Mouse (Mus musculus): ENCODE results near the gene Adarb1. TPM values are rescaled to one million over a fixed set of nuclear protein-coding genes. Genes with fewer than 3 reads are reported as not detected.

Gene Adarb1
- polyA plus RNA-seq, 2 experiments from 2014 or later, result 0.74 to 1.2 TPM

DNA sequence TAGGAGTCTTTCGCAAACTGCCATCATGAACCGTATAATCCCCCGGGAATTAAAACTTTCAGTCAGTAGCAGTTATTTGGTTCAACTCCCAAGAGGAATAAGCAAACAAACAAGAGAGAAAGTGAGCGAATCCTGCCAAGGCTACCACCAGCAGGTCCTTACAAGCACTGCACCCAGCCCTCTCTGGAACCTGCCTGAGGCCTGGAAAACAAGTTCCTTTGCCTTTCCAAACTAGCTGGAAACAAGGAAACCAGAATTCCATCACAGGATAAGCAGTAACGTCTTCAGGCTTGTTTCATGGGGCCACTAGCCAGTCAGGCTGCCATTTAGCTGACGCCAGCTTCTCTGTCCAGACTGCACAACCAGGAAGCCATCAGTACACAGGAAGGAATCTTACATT lies 37.4 kb downstream of the Adarb1 start:
- ATAC-seq, result no peak

DNA sequence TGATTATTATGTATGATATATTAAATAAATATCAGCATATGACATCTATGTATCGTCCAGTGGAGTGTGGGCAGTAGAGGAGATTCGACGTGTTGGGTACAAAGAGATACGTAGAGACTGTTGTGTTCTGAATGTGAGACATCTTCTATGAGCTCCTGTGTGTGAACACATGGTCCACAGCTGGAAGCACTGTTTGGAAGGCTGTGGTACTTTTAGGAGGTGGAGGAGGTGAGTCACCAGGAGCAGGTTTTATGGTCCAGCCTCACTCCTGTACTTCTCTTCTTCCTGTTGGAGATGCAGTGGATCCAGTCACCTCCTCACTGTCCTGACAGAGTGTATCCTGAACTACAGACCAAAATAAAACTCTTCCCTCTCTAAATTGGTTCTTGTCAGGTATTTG lies 38.9 kb downstream of the Adarb1 start:
- ATAC-seq, result no peak

DNA sequence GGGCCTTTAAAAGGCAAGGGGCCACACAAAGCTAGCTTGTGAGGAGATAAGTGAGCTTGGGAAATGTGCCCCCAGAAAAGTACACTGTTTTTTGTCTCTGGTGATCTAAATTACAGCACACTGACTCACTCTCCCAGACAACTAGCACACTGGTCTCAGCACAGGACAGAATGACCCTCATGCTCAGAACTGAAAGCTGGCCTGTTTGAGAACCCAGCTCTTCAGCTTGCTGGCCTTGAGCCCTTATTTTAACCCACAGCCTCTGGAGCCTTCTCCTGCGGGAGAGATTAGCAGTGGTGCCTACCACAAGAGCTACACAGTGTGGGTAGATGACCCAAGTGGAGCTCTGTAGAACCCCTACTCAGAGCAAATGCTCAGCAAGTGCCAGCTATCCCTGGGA lies 42.0 kb downstream of the Adarb1 start:
- ATAC-seq, result no peak

DNA sequence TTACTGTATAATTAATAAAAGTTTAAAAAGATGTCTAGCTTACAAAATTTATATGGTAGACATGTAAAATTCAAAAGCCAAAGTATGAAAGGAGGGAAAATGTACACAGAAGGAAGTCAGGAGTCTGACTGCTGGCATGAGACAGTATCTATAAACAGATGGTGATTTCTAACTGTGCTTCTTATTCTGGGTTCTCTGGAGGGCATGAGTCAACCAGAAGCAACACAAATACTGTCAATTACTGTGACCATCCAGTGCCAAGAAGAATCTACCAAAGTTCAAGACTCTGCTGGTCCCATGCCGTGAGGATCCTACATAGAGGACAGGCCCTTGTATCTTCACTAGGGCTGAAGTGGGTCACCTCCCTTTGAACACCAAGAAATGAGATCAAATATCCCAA lies 43.1 kb downstream of the Adarb1 start:
- no peak for ATAC-seq

DNA sequence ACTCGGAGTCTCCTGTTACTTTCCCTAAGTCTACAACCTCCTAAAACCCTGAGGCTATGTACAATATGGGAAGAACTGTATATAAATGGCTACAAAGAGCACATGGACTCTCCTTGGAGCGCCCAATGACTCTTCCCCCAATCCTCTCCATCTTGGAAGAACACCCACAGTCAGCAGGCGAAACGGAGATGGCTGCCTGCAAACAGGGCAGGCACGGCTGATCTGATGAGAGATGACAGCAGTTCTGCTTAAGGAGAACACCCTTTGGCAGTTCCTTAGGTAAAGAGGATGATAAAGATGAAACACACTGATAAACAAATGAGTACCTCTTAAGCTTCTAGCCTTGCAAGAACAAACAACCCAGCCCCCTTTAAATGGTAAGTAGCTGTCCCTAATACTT lies 43.7 kb downstream of the Adarb1 start:
- ATAC-seq, result no peak

DNA sequence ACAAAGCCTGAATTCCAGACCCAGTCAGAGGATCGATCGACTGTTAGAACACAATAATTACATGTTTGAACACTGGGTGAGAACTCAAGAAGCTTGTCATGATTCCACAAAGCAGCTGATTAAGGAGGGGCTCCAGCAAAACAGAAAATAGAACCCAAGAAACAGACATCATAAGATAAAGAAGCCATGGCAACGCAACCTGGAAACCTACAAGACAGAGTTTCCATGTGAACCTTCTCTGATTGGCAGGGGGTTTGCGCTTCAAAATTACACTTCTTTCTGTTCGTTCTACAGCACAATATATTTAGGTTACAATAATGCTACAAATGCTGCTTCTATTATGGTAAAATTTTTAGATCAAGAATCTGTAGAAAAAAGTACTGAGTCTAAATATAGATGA lies 47.9 kb downstream of the Adarb1 start:
- no peak for ATAC-seq

DNA sequence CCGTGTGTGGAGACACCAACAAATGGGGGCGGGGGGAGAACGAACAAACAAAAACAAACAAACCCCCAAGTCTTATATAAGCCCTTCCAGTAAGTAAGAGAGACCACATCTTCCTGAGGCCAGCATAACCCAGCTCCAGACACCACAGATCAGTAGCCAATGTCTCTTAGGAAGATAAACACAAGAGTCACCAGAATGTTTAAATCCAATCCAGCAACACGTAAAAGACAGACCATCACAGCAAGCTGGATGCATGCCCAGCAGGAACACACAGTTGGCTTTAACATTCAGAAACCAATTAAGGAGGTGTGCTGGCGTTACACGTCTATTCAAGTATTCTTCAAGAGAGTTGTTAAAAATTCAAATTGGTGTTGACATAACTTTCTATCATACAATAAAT lies 50.1 kb downstream of the Adarb1 start:
- no peak for ATAC-seq

DNA sequence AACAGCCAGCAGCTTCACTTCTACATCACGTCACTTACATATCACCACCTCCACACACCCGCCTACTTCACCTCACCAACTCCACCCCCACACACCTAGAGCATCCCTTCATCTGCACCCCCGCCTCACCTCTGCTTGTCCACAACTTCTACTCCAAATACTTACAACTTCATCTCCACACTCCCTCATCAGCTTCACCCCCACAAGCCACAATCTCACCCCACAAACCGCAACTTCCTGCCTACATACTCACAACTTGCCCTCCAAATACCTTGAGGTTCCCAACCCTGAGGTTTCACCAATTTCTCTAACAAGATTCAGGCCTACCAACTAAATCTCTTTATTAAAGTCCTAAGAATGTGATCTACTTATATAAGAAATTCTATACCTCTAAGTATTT lies 51.1 kb downstream of the Adarb1 start:
- peak; percentile 51 for ATAC-seq

DNA sequence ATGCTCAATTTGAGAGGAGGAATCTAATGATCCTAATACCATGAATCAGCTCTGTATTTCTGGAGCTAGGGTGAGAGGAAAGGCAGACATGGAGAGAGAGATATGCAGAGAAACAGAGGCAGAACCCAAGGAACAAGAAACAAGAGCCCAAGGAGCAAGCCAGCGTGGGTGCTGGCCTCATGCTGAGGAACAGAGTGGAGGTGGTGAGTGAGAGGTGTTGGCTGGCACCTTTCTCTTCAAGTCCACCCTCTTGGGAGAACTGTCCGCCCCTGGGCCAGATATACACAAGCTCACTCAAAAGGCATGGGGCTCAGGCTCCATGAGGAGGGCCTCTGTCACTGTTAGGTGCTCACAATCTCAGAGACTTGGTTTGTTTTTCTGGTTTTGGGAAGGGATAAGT lies 52.9 kb downstream of the Adarb1 start:
- no peak for ATAC-seq

DNA sequence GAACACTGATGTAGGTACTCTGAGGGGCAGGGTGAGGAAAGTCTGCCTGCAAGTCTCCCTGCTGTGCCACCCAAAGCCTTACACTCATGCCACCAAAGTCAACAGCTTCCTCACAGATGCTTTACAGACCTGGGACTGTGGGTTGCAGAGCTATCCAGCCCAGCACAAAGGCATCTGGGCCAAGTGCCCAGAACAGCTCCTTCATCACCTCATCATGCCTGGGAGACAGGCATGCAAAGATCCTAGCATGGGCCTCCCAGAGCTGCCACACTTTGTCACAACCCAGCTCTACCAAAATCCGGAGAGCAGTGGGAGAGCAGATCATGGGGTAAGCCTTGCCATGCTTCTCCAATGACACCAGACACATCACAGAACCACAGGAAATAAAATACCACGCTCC lies 57.6 kb downstream of the Adarb1 start:
- no peak for ATAC-seq

DNA sequence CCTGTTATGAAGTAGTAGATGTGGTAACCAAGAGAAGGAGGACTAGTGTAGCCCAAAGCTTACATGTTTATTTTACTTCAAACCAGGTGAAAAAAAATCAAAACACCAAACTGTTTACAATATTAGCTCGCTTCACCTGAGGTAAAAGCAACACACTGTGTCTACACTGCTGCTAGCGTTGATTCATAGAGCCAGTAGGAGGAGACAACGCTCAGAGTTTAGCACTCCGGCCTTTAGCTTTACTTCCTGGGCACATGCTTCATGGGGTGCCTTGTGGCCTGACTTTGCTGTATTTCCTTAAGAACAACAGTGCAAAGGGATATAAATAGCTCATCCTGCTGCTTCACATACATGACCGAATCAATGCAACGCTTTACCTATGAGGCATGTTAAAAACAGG lies 60.1 kb downstream of the Adarb1 start:
- ATAC-seq, result no peak

DNA sequence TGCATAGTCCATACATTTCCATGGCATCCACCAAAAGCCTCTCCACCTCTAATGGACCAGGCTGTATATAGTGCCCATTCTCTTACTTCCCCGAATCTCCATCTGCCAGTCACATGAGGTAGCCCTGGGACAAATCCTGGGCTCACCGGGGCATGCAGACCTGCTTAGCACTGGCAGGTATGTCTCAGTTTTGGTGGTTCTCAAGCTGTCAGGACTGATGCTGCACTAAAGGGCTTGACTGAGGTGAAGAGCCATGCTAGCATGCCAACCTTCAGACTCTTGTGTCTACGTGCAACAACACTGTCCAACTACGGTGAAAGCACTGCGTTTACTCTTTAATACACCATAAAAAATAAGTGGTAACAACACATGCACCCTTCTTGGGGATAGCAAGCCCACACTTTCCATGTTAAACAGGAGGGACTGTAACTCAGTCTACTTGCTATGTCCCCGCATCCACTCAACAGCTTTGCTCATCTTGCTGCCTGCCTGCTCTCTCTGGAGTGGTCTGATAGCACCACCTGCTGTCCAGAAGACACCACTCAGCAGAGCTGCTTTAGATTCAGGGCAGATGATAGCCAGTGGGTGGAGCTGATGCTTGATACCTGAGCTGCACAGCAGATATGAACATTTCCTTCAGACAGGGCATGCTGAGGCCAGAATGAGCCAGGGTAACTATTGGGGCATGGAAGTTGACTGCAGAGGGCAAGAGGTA lies 64.9 kb downstream of the Adarb1 start:
- ATAC-seq, result peak; percentile 51

DNA sequence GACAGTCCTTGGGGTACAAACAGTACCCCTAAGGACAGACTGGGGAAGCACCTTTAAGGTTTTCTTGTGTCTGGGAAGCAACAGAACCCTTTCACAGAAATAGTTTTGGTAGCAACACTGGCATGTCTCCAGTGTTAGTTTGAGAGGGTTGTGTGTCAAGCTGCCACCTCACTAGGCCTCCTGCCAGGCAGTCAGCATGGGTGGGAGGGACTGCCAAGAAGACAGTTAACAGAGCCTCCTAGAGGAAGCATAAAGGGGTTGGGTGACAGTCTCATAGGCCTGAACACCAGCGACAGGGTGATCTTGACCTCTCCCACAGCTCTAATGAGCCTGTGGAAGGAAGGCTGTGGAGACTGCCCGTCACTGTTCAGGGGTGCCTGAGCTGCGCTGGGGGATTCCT lies 75.2 kb downstream of the Adarb1 start:
- no peak for ATAC-seq

DNA sequence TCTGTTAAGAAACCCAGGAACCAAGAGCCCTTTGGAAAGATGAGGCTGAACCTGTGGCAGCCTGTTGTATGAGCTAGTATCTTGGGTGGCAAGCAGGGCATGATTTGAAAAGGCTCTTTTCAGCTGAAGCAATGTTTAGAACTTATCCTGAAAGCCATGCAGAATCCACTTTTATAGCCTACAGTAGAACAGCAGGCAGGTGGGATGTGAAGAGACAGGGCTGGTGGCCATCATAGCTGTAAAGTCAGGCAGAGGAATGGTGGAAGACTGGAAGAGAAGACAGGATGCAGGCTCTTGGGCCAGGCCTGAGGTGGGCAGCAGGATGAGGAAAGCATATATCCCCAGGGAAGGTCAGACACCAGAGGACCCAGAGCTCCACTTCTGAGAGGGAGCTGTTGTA lies 76.4 kb downstream of the Adarb1 start:
- no peak for ATAC-seq

DNA sequence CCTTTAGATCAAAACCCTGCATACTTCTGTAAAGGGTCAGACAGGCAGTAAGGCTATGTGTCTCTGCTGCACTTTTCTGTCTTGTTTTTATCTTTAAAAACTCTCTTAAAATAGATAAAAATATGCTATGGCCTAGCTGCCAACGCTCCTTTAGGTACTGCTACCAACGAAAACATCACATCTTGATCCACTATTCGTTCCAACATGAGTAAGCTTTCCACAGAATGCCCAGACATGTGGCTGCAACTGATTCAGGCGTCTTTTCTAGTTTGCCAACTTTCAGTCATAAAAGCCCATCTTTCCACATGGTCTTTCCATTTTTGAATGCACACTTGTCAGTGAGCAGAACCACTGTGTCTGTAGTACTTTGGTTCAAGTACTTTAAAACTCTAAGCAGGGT lies 77.0 kb downstream of the Adarb1 start:
- ATAC-seq, result no peak

DNA sequence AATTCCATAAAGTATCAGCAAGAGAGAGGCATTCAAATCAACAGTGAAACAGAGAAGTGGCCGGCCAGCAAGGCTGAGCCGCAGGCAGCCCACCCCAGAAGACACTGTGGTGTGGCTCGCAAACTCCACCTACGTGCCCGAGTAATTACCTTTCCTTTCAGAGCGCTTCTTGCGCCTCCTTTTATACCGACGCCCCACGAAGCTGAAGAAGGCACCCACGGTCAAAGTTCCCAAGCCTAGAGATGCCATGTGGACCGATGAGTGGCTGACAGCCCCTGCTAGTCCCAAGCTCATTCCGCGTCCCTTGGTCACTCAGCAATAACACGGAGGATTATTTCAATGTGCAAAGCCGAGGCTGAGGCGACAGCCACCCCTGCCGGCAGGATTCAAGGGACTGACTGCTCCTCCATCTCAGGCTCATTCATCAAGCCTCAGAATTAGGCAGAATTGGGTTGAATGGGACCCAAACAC lies 78.2 kb downstream of the Adarb1 start:
- ATAC-seq, result no peak

DNA sequence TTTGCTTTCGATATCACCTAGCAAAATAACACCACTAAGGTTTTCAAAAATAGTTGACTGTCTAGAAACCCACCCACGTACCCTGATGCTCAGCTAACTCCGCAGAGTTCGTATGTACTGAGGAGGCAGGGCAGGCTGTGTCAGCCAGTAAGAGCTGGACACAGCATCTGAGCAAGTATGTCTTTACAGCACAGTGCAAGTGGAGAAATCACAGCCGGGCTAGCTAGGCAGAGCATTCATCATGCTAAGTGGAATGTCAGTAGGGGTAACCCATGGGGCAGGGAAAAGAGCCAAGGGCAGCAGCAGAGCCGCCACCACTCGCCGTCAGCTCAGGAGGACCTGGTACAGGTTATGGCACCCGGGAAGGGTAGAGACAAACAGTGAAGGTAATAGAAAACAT lies 84.6 kb downstream of the Adarb1 start:
- ATAC-seq, result no peak

DNA sequence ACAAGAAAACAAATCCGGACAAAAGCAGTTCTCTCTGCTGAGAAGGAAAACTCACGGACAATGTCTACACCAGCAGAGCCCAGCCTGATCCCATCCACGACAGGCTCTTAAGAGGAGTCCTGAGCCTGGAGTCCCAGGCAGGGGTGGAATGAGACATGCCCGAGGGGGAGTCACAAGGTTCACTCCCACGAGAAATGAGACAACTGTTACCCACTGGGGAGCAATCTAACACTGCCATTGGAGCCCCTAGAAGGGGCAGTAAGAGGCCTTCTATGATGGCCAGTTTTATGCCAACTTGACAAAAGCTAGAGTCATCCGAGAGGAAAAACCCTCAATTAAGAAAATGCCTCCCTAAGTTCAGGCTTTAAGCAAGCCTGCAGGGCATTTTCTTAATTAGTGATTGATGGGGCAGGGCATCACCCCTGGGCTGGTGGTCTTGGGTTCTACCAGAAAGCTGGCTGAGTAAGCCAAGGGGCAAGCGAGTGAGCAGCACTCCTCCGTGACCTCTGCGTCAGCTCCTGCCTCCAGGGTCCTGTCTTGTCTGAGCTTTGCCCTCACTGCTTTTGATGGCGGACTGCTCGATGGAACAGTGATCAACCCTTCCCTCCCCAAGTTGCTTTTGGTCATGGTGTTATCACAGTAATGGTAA lies 88.5 kb downstream of the Adarb1 start:
- no peak for ATAC-seq

DNA sequence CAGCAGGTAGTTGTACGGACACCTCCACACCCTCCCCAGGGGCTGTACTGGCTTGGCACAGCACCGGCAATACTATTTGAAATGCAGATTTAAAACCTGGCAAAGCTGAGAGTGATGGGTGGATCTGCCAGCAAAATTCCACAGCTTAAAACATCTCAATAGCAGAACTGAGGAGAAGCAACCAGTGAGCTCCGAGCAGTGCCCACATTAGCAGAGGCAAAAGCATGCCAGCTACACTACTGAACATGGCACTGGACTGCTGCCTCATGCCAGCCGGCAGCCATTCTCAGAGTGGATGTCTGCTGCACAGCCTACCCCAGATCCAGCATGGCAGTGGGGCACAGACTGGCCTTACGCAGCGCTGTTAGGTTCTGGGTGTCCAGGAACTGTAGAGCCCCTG lies 93.4 kb downstream of the Adarb1 start:
- ATAC-seq, result no peak

DNA sequence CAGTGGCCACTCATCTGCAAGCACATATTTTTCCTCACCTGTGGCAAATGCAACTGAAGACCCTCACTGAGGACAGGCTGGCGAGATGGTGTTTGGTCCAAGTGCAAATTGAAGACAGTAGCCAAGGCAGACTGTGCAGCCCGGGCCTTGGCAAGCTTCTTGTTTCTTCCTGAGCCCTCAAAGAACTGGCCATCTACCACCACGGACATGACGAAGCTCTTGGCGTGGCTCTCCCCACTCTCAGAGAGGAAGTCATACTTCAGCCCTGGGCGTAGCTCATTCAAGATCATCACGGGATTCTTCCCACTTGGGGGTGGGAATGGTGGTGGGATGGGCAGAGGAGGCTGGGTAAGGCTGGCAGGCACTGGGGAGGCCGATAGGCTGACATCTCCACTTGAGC lies 96.5 kb downstream of the Adarb1 start:
- ATAC-seq, result no peak

DNA sequence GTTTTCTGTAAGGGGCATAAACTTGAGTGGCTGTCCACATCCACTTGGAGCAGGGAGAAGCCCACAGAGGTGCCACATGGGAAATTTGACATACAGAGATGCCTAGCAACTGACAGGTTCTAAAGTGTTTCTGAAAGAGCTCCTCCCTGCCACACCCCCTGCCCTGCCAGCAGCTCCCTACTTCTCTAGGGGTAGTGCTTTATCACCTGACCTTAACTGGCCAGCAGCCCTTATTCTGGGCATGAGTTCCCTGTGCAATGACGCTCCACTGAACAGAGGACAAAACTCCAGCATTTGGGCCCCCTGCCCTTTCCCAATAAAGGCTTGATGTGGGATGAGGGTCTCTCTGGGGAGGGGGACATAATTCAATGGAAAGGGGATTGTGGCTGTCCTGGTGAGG lies 97.1 kb downstream of the Adarb1 start:
- no peak for ATAC-seq

DNA sequence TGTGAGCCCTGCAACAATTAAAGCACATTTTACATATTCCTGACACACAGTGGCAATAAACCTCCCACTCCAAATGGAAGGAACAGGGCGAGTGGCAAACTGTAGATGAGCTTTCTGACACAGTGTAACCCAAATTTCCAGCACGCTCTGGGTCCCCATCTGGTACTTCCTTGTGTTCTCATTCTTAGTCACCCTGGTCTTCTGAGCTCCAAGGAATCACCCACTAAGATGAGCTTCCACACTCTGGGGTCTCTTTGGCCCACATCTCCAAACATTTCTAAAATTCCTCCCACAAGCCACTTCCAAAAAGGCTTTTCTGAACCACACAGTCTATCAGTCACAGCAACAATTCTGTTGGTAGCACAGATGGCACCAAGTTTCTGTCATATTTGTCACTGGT lies 102.4 kb downstream of the Adarb1 start:
- no peak for ATAC-seq

DNA sequence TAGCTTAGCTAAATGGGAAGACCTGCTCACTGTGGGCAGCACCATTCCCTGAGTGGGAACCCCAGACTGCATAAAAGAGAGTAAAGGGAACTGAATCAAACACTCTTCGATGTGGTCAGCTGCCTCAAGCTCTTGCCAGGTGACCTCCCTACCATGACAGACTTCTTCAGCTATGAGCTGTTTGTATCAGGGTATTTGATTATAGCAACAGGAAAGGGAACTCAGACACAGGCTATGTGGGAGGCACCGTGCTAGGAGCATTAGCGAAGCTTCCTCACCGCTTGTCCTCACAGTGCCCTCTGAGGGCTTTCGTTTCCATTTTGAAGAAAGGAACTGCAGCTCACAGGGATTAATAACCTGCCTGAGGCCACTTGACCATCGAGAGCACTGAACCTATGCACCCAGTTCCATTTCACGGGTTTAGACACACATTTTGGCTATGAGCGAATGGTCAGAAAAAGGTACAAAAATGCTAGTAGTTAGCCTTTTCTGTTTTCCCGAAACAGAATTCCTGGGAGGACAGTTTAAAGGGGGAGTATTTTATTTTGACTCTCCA lies 103.3 kb downstream of the Adarb1 start:
- ATAC-seq, result no peak

DNA sequence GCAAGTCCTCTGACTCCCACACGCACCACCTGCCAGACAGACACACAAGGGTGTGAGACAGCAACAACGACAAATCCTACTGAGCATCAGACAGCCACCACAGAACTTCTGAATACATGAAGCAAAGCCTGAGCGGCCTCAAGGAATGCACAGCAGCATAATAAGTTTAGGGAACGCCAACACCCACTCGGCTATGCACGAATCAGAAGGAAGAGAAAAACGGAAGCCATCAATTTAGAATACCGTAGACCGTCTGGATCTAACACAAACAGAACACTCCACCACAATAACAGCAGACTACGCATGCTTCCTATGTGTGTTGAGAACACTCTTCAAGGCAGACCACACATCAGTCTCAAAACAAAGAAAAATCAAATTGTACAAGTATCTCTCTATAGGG lies 109.1 kb downstream of the Adarb1 start:
- ATAC-seq, result no peak
